Mouse (Mus musculus): ENCODE measurements around the gene Grb14.
A peak's percentile ranks its signal among the peaks of the same experiment; 100 is the strongest.

Gene Grb14

GRCm38 (mm10) chr2:65024887-65025286, at the start of gene Grb14:
Gene Grb14, minus strand, starts transcription at chr2:65024987.
- DNase-seq = no peak

GRCm38 (mm10) chr2:65072205-65072604, 47.4 kb upstream of the Grb14 start:
- no peak for DNase-seq

- no peak for DNase-seq
Observed at GRCm38 (mm10) chr2:65053764-65054163, 29.0 kb upstream of the Grb14 start.

- DNase-seq = no peak
Observed at GRCm38 (mm10) chr2:65052191-65053012, 27.6 kb upstream of the Grb14 start.

GRCm38 (mm10) chr2:65050776-65051175, 26.0 kb upstream of the Grb14 start:
- DNase-seq = no peak

- no peak for DNase-seq
Observed at GRCm38 (mm10) chr2:65048234-65049017, 23.6 kb upstream of the Grb14 start.

- DNase-seq = no peak
Observed at GRCm38 (mm10) chr2:65038164-65038563, 13.4 kb upstream of the Grb14 start.

GRCm38 (mm10) chr2:65037546-65037945, 12.8 kb upstream of the Grb14 start:
- no peak for DNase-seq

GRCm38 (mm10) chr2:65022363-65023240, 2.2 kb downstream of the Grb14 start:
- DNase-seq = peak; percentile 5 to 18

GRCm38 (mm10) chr2:65021691-65022362, 3.0 kb downstream of the Grb14 start:
- DNase-seq = no peak

- no peak for DNase-seq
Observed at GRCm38 (mm10) chr2:65017375-65017774, 7.4 kb downstream of the Grb14 start.

GRCm38 (mm10) chr2:65014552-65014951, 10.2 kb downstream of the Grb14 start:
- DNase-seq = no peak

- no peak for DNase-seq
Observed at GRCm38 (mm10) chr2:65010105-65010504, 14.7 kb downstream of the Grb14 start.

GRCm38 (mm10) chr2:65007396-65007795, 17.4 kb downstream of the Grb14 start:
- DNase-seq = no peak

GRCm38 (mm10) chr2:65005044-65005443, 19.7 kb downstream of the Grb14 start:
- no peak for DNase-seq

- DNase-seq = no peak
Observed at GRCm38 (mm10) chr2:65003433-65003832, 21.4 kb downstream of the Grb14 start.

- no peak for DNase-seq
Observed at GRCm38 (mm10) chr2:65002631-65003030, 22.2 kb downstream of the Grb14 start.

GRCm38 (mm10) chr2:64995048-64995447, 29.7 kb downstream of the Grb14 start:
- no peak for DNase-seq

GRCm38 (mm10) chr2:64989426-64990187, 35.2 kb downstream of the Grb14 start:
- DNase-seq = no peak

GRCm38 (mm10) chr2:64987782-64988181, 37.0 kb downstream of the Grb14 start:
- DNase-seq = no peak

GRCm38 (mm10) chr2:64975546-64975945, 49.2 kb downstream of the Grb14 start:
- DNase-seq = no peak

GRCm38 (mm10) chr2:64974549-64974948, 50.2 kb downstream of the Grb14 start:
- no peak for DNase-seq

Measured in spleen, adult 18-20 months (tissue).